Mouse (Mus musculus): Measurements from ENCODE around the gene Fkbp14. TPM values are rescaled to one million over a fixed set of nuclear protein-coding genes. Genes with fewer than 3 reads are reported as not detected.

Gene Fkbp14
- 2.7 and 3.6 TPM in 2 replicates for polyA plus RNA-seq (2012; rRNA removed)

DNA sequence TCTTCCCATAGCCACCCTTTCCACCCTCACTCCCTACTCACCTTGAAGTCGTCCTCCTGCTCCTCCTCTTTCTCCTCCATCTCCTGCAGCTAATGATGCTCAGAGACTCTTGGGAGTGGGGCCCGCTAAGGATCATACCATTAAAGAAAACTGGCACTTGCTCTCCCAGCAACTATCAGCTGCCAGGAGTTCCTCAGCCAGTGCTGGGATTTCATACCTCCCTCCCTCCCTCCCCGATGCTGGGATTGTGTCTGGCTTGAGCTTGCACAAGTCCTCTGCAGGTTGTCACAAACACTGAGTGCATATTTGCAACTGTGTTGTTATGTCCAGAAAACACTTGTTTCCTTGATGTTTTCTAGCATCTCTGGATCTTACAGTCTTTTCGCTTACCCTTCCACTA lies at the start of gene Fkbp14:
Gene Fkbp14 (minus strand): TSS at position 101 of the 400 bp plus-strand sequence.

GRCm38 (mm10) chr6:54594469-54595329 lies 2.4 kb downstream of the Fkbp14 start, which contains the start of gene Plekha8:
TSS of gene Plekha8 (plus strand) at chr6:54595111.

GRCm38 (mm10) chr6:54565665-54566545 lies 31.2 kb downstream of the Fkbp14 start, which contains the start of gene Scrn1:
TSS of gene Scrn1 (minus strand) at chr6:54566489.

Other genes with a start within 250 kb of the Fkbp14 start
- 0.75 and 0.93 TPM in 2 replicates for gene Wipf3, start 167.7 kb downstream of the Fkbp14 start, polyA plus RNA-seq (2012; rRNA removed)
- gene Scrn1, start 30.8 kb downstream of the Fkbp14 start, polyA plus RNA-seq (2012; rRNA removed), result 2.6 and 3.2 TPM in 2 replicates
- gene Plekha8, start 2.2 kb downstream of the Fkbp14 start, polyA plus RNA-seq (2012; rRNA removed), result 12.6 and 13.3 TPM in 2 replicates
- 4.3 and 6.9 TPM in 2 replicates for gene Mturn, start 84.3 kb upstream of the Fkbp14 start, polyA plus RNA-seq (2012; rRNA removed)
- gene Znrf2, start 219.6 kb upstream of the Fkbp14 start, polyA plus RNA-seq (2012; rRNA removed), result 11.8 and 13.0 TPM in 2 replicates

All from colon, adult 2 months (tissue).